Mouse (Mus musculus) testis, adult 2 months (tissue): ENCODE measurements around the gene Tecr. TPM values are rescaled to one million over a fixed set of nuclear protein-coding genes. Genes with fewer than 3 reads are reported as not detected.

ENCODE experiments used
- H3K27ac ChIP-seq: fragments of 200-500 bp; 2 replicates; pipeline ENCODE4 v1.5.1; 2012; ENCODE audit warnings: low read depth, low read length; ENCODE audit not compliant: control insufficient read depth, insufficient read depth
- H3K27me3 ChIP-seq: fragments of 200-500 bp; 2 replicates; pipeline ENCODE4 v1.6.1; 2012; ENCODE audit warnings: mild to moderate bottlenecking, low read length, moderate library complexity; ENCODE audit not compliant: control insufficient read depth, insufficient read depth
- H3K36me3 ChIP-seq: fragments of 200-500 bp; 2 replicates; pipeline ENCODE4 v1.6.1; 2012; ENCODE audit warnings: mild to moderate bottlenecking, low read length; ENCODE audit not compliant: control insufficient read depth, insufficient read depth
- H3K4me1 ChIP-seq: fragments of 200-500 bp; 2 replicates; pipeline ENCODE4 v1.6.1; 2012; ENCODE audit warnings: low read length; ENCODE audit not compliant: control insufficient read depth, insufficient read depth
- H3K4me3 ChIP-seq: fragments of 200-500 bp; 2 replicates; pipeline ENCODE4 v1.5.1; 2012; ENCODE audit warnings: low read depth, mild to moderate bottlenecking, low read length, moderate library complexity, mixed read lengths; ENCODE audit not compliant: control insufficient read depth
- CTCF ChIP-seq: fragments of 200-500 bp; IDR thresholded peaks from 2 replicates; pipeline ENCODE4 v1.5.1; 2012; ENCODE audit warnings: low read depth, mild to moderate bottlenecking, inconsistent platforms, low read length, moderate library complexity; ENCODE audit not compliant: control insufficient read depth, insufficient read depth, insufficient replicate concordance
- POLR2A ChIP-seq: fragments of 200-500 bp; IDR thresholded peaks from 2 replicates; pipeline ENCODE4 v1.6.1; 2012; ENCODE audit warnings: low read depth, mild to moderate bottlenecking, inconsistent platforms, low read length, moderate library complexity; ENCODE audit not compliant: control insufficient read depth
- polyA plus RNA-seq: library from polyadenylated mRNA; depleted of rRNA; stranded (reverse); fragments of >200 nt; gene quantifications from 2 replicates; pipeline ENCODE4 v1.2.3, GENCODE M21; 2012; rRNA removed

Tecr gene
- 159 and 173 TPM in 2 replicates for polyA plus RNA-seq

DNA sequence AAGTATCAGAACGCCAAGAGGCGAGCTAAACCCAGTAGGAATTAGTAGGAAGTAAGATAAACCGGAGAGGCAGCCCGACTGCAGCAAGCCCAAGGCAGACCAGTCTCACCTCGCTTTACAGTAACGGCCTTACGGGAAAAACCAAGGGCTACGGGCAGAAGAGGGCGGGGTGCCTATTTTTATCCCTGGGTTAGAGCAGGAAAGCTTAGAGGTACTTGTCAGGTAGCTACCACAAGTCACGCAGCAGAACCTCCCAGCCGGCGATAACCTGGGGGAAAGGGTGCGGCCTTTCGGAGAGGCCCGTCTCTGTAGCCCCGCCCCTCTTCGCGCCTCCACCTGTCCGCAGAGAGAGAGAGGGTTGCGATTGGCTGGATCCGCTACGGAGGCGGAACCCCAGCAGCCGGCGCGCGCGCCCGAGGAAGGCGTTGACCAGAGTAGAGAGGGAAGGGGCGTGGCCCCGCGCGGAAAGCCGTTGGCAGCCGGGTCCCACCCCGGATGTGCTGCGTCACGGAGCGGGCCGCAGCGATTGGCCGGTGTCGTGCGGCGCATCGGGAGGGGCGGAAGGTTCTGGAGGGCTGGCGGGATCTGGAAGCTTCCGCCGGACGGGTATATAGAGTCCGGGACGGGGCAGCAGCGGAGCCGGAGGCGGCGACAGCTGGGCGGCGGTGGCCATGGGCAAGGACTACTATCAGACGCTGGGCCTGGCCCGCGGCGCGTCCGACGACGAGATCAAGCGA lies at the start of gene Tecr, which contains the start of gene Dnajb1:
Tecr (minus strand) TSS at position 311 of the 737 bp plus-strand sequence.
Dnajb1 (plus strand) TSS at position 533 of the 737 bp plus-strand sequence.
- no peaks in the 10 kb centered on the region for H3K27me3 ChIP-seq
- peaks cover 8% of the 10 kb centered on the region for H3K4me1 ChIP-seq
- H3K4me3 ChIP-seq = peak within 1 kb of the TSS; percentile 97
- TF ChIP-seq POLR2A (peak; percentile 74), CTCF (no peak)
- peak within 1 kb of the TSS; percentile 99 for H3K27ac ChIP-seq
- H3K36me3 ChIP-seq = peaks cover 5% of the 10 kb centered on the region

DNA sequence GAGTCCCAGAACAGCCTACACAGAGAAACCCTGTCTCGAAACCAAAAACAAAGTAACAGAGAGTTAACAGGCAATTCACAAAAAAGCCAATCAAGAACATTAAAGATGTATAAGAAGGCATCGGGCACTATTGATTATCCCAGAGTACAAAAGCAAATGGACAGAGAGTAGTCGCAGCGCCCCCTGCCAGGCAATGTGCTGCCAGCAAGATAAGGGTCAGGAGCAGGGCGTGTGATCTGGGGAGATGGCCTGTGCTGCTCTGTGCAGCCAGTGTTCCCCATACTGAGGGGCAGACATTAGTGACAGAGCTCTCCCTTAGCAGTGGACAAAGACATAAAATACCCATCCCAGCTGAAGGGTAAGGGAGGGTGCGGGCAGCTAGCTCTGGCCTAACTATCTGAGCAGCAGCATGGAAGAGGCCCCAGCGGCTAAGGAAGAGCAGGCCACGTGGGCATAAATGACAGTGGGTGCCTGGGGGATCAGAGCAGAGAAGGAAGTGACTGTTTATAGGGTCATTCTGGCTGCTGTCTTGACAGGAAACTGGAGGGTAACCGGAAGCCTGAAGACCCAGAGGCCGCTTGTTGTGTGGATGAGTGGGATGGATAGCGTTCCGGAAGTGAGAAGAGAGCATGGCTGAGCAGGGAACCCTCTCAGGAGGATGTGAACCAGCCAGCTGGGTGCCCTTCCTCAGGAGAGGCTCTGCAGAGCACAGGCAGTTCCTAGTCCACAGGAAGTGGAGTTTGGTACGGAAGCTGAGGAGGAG lies 48.9 kb upstream of the Tecr start:
- Histone ChIP-seq H3K27ac (no peak overlapping the region), H3K4me1 (peaks cover 17% of the 10 kb centered on the region), H3K36me3 (no peaks in the 10 kb centered on the region), H3K4me3 (no peak overlapping the region), H3K27me3 (no peaks in the 10 kb centered on the region)
- TF ChIP-seq POLR2A (no peak), CTCF (no peak)

DNA sequence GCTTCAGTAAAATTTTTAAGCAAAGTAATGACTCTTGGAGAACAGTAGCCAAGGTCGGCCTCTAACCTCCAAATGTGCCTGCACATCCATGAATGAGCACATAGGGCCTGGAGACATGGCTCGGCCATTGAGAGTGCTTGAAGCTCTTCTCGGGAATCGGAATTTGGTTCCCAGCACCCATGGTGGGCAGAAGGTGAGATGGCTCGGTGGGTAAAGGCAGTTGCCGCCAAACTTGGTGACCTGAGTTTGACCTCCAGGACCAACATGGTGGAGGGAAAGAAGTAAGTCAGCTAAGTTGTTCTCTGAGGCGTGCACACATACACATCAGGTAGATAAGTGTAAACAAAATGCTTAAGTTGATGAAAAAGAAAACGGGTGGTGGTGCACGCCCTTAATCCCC lies 48.3 kb upstream of the Tecr start:
- no peak overlapping the region for H3K4me3 ChIP-seq
- peaks cover 18% of the 10 kb centered on the region for H3K4me1 ChIP-seq
- H3K36me3 ChIP-seq = no peaks in the 10 kb centered on the region
- TF ChIP-seq CTCF (no peak), POLR2A (no peak)
- no peaks in the 10 kb centered on the region for H3K27me3 ChIP-seq
- H3K27ac ChIP-seq = no peak overlapping the region

DNA sequence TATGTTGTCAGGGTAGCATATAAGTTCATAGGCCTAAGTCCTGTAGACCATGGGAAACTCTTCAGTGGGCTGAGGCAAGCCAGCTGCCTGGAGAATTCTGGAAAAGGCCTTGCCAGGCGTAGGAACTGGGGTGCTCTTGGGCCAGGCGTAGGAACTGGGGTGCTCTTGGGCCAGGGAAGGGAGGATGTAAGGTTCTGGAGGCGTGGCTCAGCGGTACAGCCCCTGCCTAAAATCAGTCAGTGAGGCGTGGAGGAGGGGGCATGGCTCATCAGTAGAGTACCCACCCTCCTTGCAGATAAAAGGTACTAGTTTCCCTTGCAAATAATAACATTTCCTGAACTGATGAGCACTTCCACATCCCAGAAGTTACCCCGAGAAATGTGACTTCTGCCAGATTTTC lies 47.0 kb upstream of the Tecr start:
- no peak overlapping the region for H3K27ac ChIP-seq
- TF ChIP-seq CTCF = no peak
- TF ChIP-seq POLR2A = no peak
- H3K36me3 ChIP-seq = no peaks in the 10 kb centered on the region
- H3K4me3 ChIP-seq = no peak overlapping the region
- no peaks in the 10 kb centered on the region for H3K27me3 ChIP-seq
- H3K4me1 ChIP-seq = peaks cover 16% of the 10 kb centered on the region

DNA sequence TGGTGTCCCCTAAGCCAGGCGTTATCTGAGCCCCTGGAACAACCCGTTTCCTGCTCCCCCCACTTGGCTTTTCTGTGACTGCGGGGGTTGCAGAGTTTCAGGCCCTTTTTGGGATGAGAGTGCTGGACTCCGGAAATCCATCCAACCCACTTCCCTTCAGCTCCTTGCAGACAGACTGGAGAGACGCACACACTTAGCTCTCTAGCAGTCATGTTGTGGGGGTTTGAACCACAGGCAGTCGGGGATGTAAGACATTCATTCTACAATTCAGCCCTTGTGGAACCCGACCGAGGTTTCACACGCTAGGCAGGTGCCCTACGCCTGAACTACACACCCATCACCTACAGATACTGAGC lies 45.9 kb upstream of the Tecr start:
- H3K36me3 ChIP-seq = no peaks in the 10 kb centered on the region
- peaks cover 16% of the 10 kb centered on the region for H3K4me1 ChIP-seq
- peak overlapping the region; percentile 88 for H3K4me3 ChIP-seq
- H3K27ac ChIP-seq = no peak overlapping the region
- no peak for TF ChIP-seq CTCF
- TF ChIP-seq POLR2A = no peak
- H3K27me3 ChIP-seq = no peaks in the 10 kb centered on the region

DNA sequence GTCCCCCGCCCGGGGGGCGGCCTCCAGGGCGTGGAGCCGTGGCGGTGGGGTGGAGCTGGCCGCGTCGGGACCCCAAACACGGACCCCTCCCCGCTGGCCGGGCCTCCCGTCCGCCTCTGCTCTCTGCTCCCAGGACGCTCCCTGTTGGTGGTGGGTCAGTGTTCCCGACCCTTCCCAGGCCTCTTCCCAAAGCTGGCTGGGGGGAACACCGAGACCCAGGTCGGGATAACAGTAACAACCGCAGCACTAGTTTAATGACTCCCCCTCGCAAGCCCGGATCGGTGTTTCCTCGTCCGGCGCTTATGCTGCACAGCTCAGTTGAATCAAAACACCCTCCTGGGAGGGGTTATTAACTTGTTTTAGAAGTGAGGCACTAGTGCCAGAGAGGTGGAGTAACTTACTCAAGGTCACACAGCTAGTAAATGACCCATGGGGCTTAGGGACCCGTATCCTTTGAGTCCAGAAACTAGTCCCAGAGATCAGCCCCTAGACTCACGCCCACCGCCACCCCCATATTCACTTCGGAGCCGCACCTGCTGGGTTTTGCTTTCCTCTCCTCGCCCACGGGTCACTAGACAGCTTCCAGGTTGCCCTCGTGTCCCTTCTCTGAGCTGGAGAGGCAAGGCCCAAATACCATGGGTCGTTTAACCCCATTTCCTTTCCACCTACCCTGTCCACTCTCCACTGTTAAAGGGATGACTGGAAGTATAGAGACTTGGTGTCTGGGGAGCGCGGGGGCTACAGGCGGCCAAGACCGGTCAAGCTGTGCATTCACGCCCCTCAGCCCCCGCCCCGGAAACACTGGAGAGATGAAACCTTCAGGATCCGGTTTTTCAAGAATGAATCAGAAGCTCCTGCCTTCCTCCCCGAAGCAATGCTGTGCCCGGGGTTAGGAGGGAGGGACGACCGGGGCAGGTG lies 45.2 kb upstream of the Tecr start:
- Histone ChIP-seq H3K4me1 (peaks cover 16% of the 10 kb centered on the region), H3K27me3 (no peaks in the 10 kb centered on the region), H3K27ac (peak overlapping the region; percentile 59; the same call in 1 of the 2 replicates), H3K36me3 (no peaks in the 10 kb centered on the region), H3K4me3 (peak overlapping the region; percentile 88)
- TF ChIP-seq CTCF (no peak), POLR2A (no peak)

DNA sequence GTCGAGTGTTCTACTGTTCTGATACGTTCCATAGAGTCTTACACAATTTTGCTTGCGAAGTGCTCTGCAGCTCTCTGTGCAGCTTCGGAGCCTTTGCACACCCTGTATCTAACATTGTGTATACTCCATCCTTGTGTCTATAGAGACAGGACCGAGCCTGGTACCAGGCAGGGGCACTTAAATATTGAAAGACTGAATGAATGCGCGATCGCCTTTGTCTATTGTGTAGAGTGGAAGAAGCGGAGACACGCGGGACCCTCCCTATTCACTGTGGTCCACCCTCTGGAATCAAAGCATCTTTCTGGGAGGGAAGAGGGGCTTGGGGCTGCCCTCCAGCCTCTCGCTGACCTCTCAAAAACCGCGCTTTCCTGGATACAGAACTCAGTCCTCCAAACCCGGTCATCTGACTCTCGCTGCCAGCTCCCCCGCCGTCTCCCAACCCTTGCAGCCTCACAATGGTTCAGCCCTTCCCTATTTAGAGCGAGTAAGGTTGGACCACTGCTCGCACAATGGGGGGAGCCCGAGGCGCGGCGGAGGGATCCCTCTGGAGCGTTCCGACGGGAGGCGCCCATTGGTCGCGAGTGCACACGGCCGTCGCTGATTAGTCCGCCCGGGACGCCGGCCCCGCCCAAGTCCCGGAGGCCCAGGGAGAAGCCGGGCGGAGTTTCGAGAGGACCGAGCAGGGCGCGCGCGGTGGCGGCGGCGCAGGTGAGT lies 44.4 kb upstream of the Tecr start, which contains the start of gene Gipc1:
Gipc1 (plus strand) TSS at position 648 of the 714 bp plus-strand sequence.
- H3K4me1 ChIP-seq = peaks cover 16% of the 10 kb centered on the region
- TF ChIP-seq CTCF (no peak), POLR2A (peak; percentile 75)
- H3K27ac ChIP-seq = peak within 1 kb of the TSS; percentile 59; the same call in 1 of the 2 replicates
- peak within 1 kb of the TSS; percentile 88 for H3K4me3 ChIP-seq
- H3K36me3 ChIP-seq = no peaks in the 10 kb centered on the region
- no peaks in the 10 kb centered on the region for H3K27me3 ChIP-seq
